Mouse (Mus musculus): ENCODE measurements around the gene Yrdc. TPM values are rescaled to one million over a fixed set of nuclear protein-coding genes. Genes with fewer than 3 reads are reported as not detected.

Yrdc gene
- polyA plus RNA-seq, 1 experiment from 2014 or later: 16.4 TPM

GRCm38 (mm10) chr4:124893769-124894168, 43.3 kb downstream of the Yrdc start:
- peaks cover 74% of the 10 kb centered on the region for H3K27me3 ChIP-seq
- H3K4me2 ChIP-seq: no peak overlapping the region
- no peak overlapping the region for H3K9ac ChIP-seq
- H3K4me3 ChIP-seq (replicated peaks): no peak overlapping the region
- H3K27ac ChIP-seq (replicated peaks): no peak overlapping the region
- H3K9me3 ChIP-seq (replicated peaks): no peaks in the 10 kb centered on the region
- peaks cover 6% of the 10 kb centered on the region; the same call in 1 of the 2 replicates for H3K4me1 ChIP-seq (replicated peaks)
- no peaks in the 10 kb centered on the region for H3K36me3 ChIP-seq (replicated peaks)
- ATAC-seq (ENCODE audit: insufficient read depth): no peak
- WGBS (ENCODE audit: insufficient replicate concordance): 24% methylated on average over 6 of the region's 6 CpGs

GRCm38 (mm10) chr4:124894508-124895428, 44.3 kb downstream of the Yrdc start:
- no peak overlapping the region for H3K9ac ChIP-seq
- no peaks in the 10 kb centered on the region for H3K9me3 ChIP-seq (replicated peaks)
- peaks cover 74% of the 10 kb centered on the region for H3K27me3 ChIP-seq
- 2% methylated on average over 83 of the region's 83 CpGs for WGBS (ENCODE audit: insufficient replicate concordance)
- ATAC-seq (ENCODE audit: insufficient read depth): no peak
- peak overlapping the region; percentile 29; the same call in 1 of the 2 replicates for H3K4me3 ChIP-seq (replicated peaks)
- H3K4me1 ChIP-seq (replicated peaks): peaks cover 12% of the 10 kb centered on the region; the same call in 1 of the 2 replicates
- H3K36me3 ChIP-seq (replicated peaks): no peaks in the 10 kb centered on the region
- peak overlapping the region; percentile 51 for H3K4me2 ChIP-seq
- no peak overlapping the region for H3K27ac ChIP-seq (replicated peaks)

- Histone ChIP-seq H3K4me1 (replicated peaks) (peaks cover 16% of the 10 kb centered on the region; the same call in 1 of the 2 replicates), H3K27me3 (peaks cover 60% of the 10 kb centered on the region), H3K36me3 (replicated peaks) (no peaks in the 10 kb centered on the region), H3K4me3 (replicated peaks) (no peak overlapping the region), H3K27ac (replicated peaks) (no peak overlapping the region), H3K9ac (no peak overlapping the region), H3K9me3 (replicated peaks) (no peaks in the 10 kb centered on the region), H3K4me2 (no peak overlapping the region)
- WGBS (ENCODE audit: insufficient replicate concordance): 56% methylated on average over 10 of the region's 10 CpGs
- ATAC-seq (ENCODE audit: insufficient read depth): no peak
Measured at GRCm38 (mm10) chr4:124898428-124898827, 47.9 kb downstream of the Yrdc start.

GRCm38 (mm10) chr4:124899906-124900305, 49.4 kb downstream of the Yrdc start:
- peaks cover 54% of the 10 kb centered on the region for H3K27me3 ChIP-seq
- peaks cover 11% of the 10 kb centered on the region; the same call in 1 of the 2 replicates for H3K4me1 ChIP-seq (replicated peaks)
- no peak overlapping the region for H3K4me2 ChIP-seq
- H3K27ac ChIP-seq (replicated peaks): no peak overlapping the region
- no peaks in the 10 kb centered on the region for H3K36me3 ChIP-seq (replicated peaks)
- no peak overlapping the region for H3K4me3 ChIP-seq (replicated peaks)
- no peak for ATAC-seq (ENCODE audit: insufficient read depth)
- no peak overlapping the region for H3K9ac ChIP-seq
- no peaks in the 10 kb centered on the region for H3K9me3 ChIP-seq (replicated peaks)
- WGBS (ENCODE audit: insufficient replicate concordance): 20% methylated on average over 5 of the region's 5 CpGs

Other genes with a start within 250 kb of the Yrdc start
- gene 3100002H09Rik, start 239.9 kb upstream of the Yrdc start, polyA plus RNA-seq (2015; fragmentation: Nextera tagmentation; extraction: Ambion mirVana): not detected in 2 replicates
- not detected in 2 replicates for gene Pou3f1, start 193.9 kb upstream of the Yrdc start, polyA plus RNA-seq (2015; fragmentation: Nextera tagmentation; extraction: Ambion mirVana)
- 18.9 and 23.4 TPM in 2 replicates for gene Utp11, start 157.1 kb upstream of the Yrdc start, polyA plus RNA-seq (2015; fragmentation: Nextera tagmentation; extraction: Ambion mirVana)
- gene Fhl3, start 150.0 kb upstream of the Yrdc start, polyA plus RNA-seq (2015; fragmentation: Nextera tagmentation; extraction: Ambion mirVana): 1.9 and 2.1 TPM in 2 replicates
- 53.9 and 58.2 TPM in 2 replicates for gene Sf3a3, start 135.9 kb upstream of the Yrdc start, polyA plus RNA-seq (2015; fragmentation: Nextera tagmentation; extraction: Ambion mirVana)
- 38.1 and 38.3 TPM in 2 replicates for gene Inpp5b, start 108.8 kb upstream of the Yrdc start, polyA plus RNA-seq (2015; fragmentation: Nextera tagmentation; extraction: Ambion mirVana)
- gene Mtf1, start 48.6 kb upstream of the Yrdc start, polyA plus RNA-seq (2015; fragmentation: Nextera tagmentation; extraction: Ambion mirVana): 11.8 and 12.4 TPM in 2 replicates
- gene 1110065P20Rik, start 517 bp downstream of the Yrdc start, polyA plus RNA-seq (2015; fragmentation: Nextera tagmentation; extraction: Ambion mirVana): 12.6 and 12.7 TPM in 2 replicates
- gene Maneal, start 11.5 kb downstream of the Yrdc start, polyA plus RNA-seq (2015; fragmentation: Nextera tagmentation; extraction: Ambion mirVana): 0.03 TPM in 1 of 2 replicates, not detected in the other
- not detected in 2 replicates for gene Epha10, start 30.2 kb downstream of the Yrdc start, polyA plus RNA-seq (2015; fragmentation: Nextera tagmentation; extraction: Ambion mirVana)
- 5.2 TPM in 2 replicates for gene 9930104L06Rik, start 86.4 kb downstream of the Yrdc start, polyA plus RNA-seq (2015; fragmentation: Nextera tagmentation; extraction: Ambion mirVana)
- 116 and 118 TPM in 2 replicates for gene Cdca8, start 88.6 kb downstream of the Yrdc start, polyA plus RNA-seq (2015; fragmentation: Nextera tagmentation; extraction: Ambion mirVana)
- gene Rspo1, start 135.8 kb downstream of the Yrdc start, polyA plus RNA-seq (2015; fragmentation: Nextera tagmentation; extraction: Ambion mirVana): 0.44 and 0.67 TPM in 2 replicates
- gene Gnl2, start 165.9 kb downstream of the Yrdc start, polyA plus RNA-seq (2015; fragmentation: Nextera tagmentation; extraction: Ambion mirVana): 31.8 and 33.6 TPM in 2 replicates
- gene Dnali1, start 215.0 kb downstream of the Yrdc start, polyA plus RNA-seq (2015; fragmentation: Nextera tagmentation; extraction: Ambion mirVana): not detected in 2 replicates
- gene Snip1, start 216.0 kb downstream of the Yrdc start, polyA plus RNA-seq (2015; fragmentation: Nextera tagmentation; extraction: Ambion mirVana): 14.2 and 15.1 TPM in 2 replicates
- 16.3 and 18.3 TPM in 2 replicates for gene Meaf6, start 234.5 kb downstream of the Yrdc start, polyA plus RNA-seq (2015; fragmentation: Nextera tagmentation; extraction: Ambion mirVana)

All from liver, embryonic 15.5 days (tissue).